Mouse (Mus musculus) adrenal gland, adult (tissue): ENCODE results near the gene Zdhhc7.

ENCODE experiments used
- DNase-seq, 2 experiments: peaks; one replicate each; pipeline ENCODE4 v3.0.0; 2022 to 2023; ENCODE audit warnings: low spot score in 1 of 2; ENCODE audit not compliant: inconsistent age in 2 of 2

Zdhhc7 gene

GRCm38 (mm10) chr8:120072827-120073226 is 28.5 kb downstream of the Zdhhc7 start:
- DNase-seq = peak in 1 of 2 experiments; percentile 65

- peak; percentile 84 to 92 for DNase-seq
Observed at GRCm38 (mm10) chr8:120072259-120072658, 29.0 kb downstream of the Zdhhc7 start.

GRCm38 (mm10) chr8:120071684-120072083 is 29.6 kb downstream of the Zdhhc7 start:
- DNase-seq = peak; percentile 82 to 95

- DNase-seq = peak; percentile 50 to 65
Observed at GRCm38 (mm10) chr8:120067936-120068668, 33.2 kb downstream of the Zdhhc7 start.

GRCm38 (mm10) chr8:120066226-120066625 is 35.1 kb downstream of the Zdhhc7 start:
- DNase-seq = peak; percentile 52 to 85

GRCm38 (mm10) chr8:120065611-120066010 is 35.7 kb downstream of the Zdhhc7 start:
- no peak for DNase-seq

GRCm38 (mm10) chr8:120063326-120063725 is 38.0 kb downstream of the Zdhhc7 start:
- no peak for DNase-seq

GRCm38 (mm10) chr8:120062742-120063141 is 38.5 kb downstream of the Zdhhc7 start:
- DNase-seq = peak in 1 of 2 experiments; percentile 59

- no peak for DNase-seq
Observed at GRCm38 (mm10) chr8:120057078-120057477, 44.2 kb downstream of the Zdhhc7 start.

GRCm38 (mm10) chr8:120054833-120055232 is 46.4 kb downstream of the Zdhhc7 start:
- DNase-seq = no peak

GRCm38 (mm10) chr8:120052318-120052717 is 49.0 kb downstream of the Zdhhc7 start:
- no peak for DNase-seq

GRCm38 (mm10) chr8:120051908-120052307 is 49.4 kb downstream of the Zdhhc7 start:
- DNase-seq = no peak

- DNase-seq = peak; percentile 49 to 86
Observed at GRCm38 (mm10) chr8:120051006-120051405, 50.3 kb downstream of the Zdhhc7 start.

GRCm38 (mm10) chr8:120050376-120050775 is 50.9 kb downstream of the Zdhhc7 start:
- DNase-seq = no peak

GRCm38 (mm10) chr8:120049949-120050348 is 51.3 kb downstream of the Zdhhc7 start:
- DNase-seq = no peak

- DNase-seq = peak; percentile 84 to 92
Observed at GRCm38 (mm10) chr8:120046258-120047020, 54.8 kb downstream of the Zdhhc7 start.

GRCm38 (mm10) chr8:120045471-120045870 is 55.8 kb downstream of the Zdhhc7 start:
- no peak for DNase-seq

- DNase-seq = no peak
Observed at GRCm38 (mm10) chr8:120044907-120045306, 56.4 kb downstream of the Zdhhc7 start.

GRCm38 (mm10) chr8:120042542-120043312 is 58.6 kb downstream of the Zdhhc7 start:
- DNase-seq = peak; percentile 63 to 82

- DNase-seq = peak in 1 of 2 experiments; percentile 75
Observed at GRCm38 (mm10) chr8:120040861-120041260, 60.4 kb downstream of the Zdhhc7 start.

GRCm38 (mm10) chr8:120039313-120039919 is 61.9 kb downstream of the Zdhhc7 start:
- DNase-seq = no peak
